Mouse (Mus musculus) forebrain, embryonic 15.5 days (tissue): Measurements from ENCODE around the gene Gch1. TPM values are rescaled to one million over a fixed set of nuclear protein-coding genes. Genes with fewer than 3 reads are reported as not detected.

Experiments
- ATAC-seq: fragments of 200-750 bp; cut with Nextera tagmentation; replicated peaks from 2 replicates; pipeline ENCODE4 v1.8.0; 2017; ENCODE audit warnings: mild to moderate bottlenecking, moderate TSS enrichment, moderate library complexity
- H3K27ac ChIP-seq: fragments of 300-500 bp; sonication (generic); replicated peaks from 2 replicates; pipeline ENCODE4 v1.5.1; 2015; ENCODE audit warnings: mild to moderate bottlenecking, inconsistent platforms
- H3K27me3 ChIP-seq: fragments of 300-500 bp; sonication (generic); 2 replicates; pipeline ENCODE4 v1.6.1; 2015; ENCODE audit warnings: inconsistent platforms
- H3K36me3 ChIP-seq: fragments of 300-500 bp; sonication (generic); 2 replicates; pipeline ENCODE4 v1.6.1; 2015; ENCODE audit warnings: mild to moderate bottlenecking, inconsistent platforms
- H3K4me1 ChIP-seq: fragments of 300-500 bp; sonication (generic); 2 replicates; pipeline ENCODE4 v1.6.1; 2015; ENCODE audit warnings: inconsistent platforms
- H3K4me2 ChIP-seq: fragments of 300-500 bp; sonication (generic); replicated peaks from 2 replicates; pipeline ENCODE4 v1.6.1; 2015; ENCODE audit warnings: mild to moderate bottlenecking, inconsistent platforms
- H3K4me3 ChIP-seq: fragments of 300-500 bp; sonication (generic); 2 replicates; pipeline ENCODE4 v1.5.1; 2015; ENCODE audit warnings: mild to moderate bottlenecking, inconsistent platforms
- H3K9ac ChIP-seq: fragments of 300-500 bp; sonication (generic); replicated peaks from 2 replicates; pipeline ENCODE4 v1.6.1; 2015; ENCODE audit warnings: mild to moderate bottlenecking, inconsistent platforms
- H3K9me3 ChIP-seq: fragments of 300-500 bp; sonication (generic); 2 replicates; pipeline ENCODE4 v1.6.1; 2016; ENCODE audit warnings: inconsistent platforms
- WGBS: fragments of 180-500 bp; shearing (Covaris S2); methylation state at CpG from one replicate; pipeline ENCODE4 v1.1.7; 2015; ENCODE audit warnings: mixed read lengths; 5-methylcytosine and 5-hydroxymethylcytosine counted together
- polyA plus RNA-seq: library from polyadenylated mRNA; unstranded; fragments of >200 nt; fragmentation: Nextera tagmentation; extraction: Ambion mirVana; gene quantifications from 2 replicates; pipeline ENCODE4 v1.2.1, GENCODE M21; 2015

Gene Gch1
- polyA plus RNA-seq, 1 experiment from 2014 or later = 2.3 TPM

GRCm38 (mm10) chr14:47176226-47176625 lies 13.0 kb downstream of the Gch1 start:
- no peak overlapping the region for H3K4me2 ChIP-seq
- H3K9ac ChIP-seq = no peak overlapping the region
- no peaks in the 10 kb centered on the region for H3K9me3 ChIP-seq
- no peak overlapping the region for H3K4me3 ChIP-seq
- ATAC-seq = no peak
- no peaks in the 10 kb centered on the region for H3K27me3 ChIP-seq
- no peak overlapping the region for H3K27ac ChIP-seq
- H3K4me1 ChIP-seq = peaks cover 7% of the 10 kb centered on the region
- WGBS = 96% methylated on average over 5 of the region's 5 CpGs
- H3K36me3 ChIP-seq = no peaks in the 10 kb centered on the region

GRCm38 (mm10) chr14:47175136-47175535 lies 14.1 kb downstream of the Gch1 start:
- WGBS = 78% methylated on average over 5 of the region's 5 CpGs
- no peak for ATAC-seq

GRCm38 (mm10) chr14:47172073-47172472 lies 17.1 kb downstream of the Gch1 start:
- Histone ChIP-seq H3K4me2 (no peak overlapping the region), H3K27ac (no peak overlapping the region), H3K27me3 (no peaks in the 10 kb centered on the region), H3K9ac (no peak overlapping the region), H3K4me1 (no peaks in the 10 kb centered on the region), H3K36me3 (no peaks in the 10 kb centered on the region), H3K4me3 (no peak overlapping the region), H3K9me3 (no peaks in the 10 kb centered on the region)
- no peak for ATAC-seq
- 81% methylated on average over 5 of the region's 5 CpGs for WGBS

More at GRCm38 (mm10) chr14:47175136-47175535, 14.1 kb downstream of the Gch1 start:
- Histone ChIP-seq H3K27me3 (no peaks in the 10 kb centered on the region), H3K9ac (no peak overlapping the region), H3K4me2 (no peak overlapping the region), H3K27ac (no peak overlapping the region), H3K36me3 (no peaks in the 10 kb centered on the region), H3K9me3 (no peaks in the 10 kb centered on the region), H3K4me1 (peaks cover 7% of the 10 kb centered on the region), H3K4me3 (no peak overlapping the region)

- no peak for ATAC-seq
- H3K27ac ChIP-seq = no peak overlapping the region
- no peaks in the 10 kb centered on the region for H3K4me1 ChIP-seq
- no peak overlapping the region for H3K9ac ChIP-seq
- H3K4me2 ChIP-seq = no peak overlapping the region
- 52% methylated on average over 3 of the region's 3 CpGs for WGBS
- H3K4me3 ChIP-seq = no peak overlapping the region
- H3K36me3 ChIP-seq = no peaks in the 10 kb centered on the region
- no peaks in the 10 kb centered on the region for H3K27me3 ChIP-seq
- H3K9me3 ChIP-seq = no peaks in the 10 kb centered on the region
Measured at GRCm38 (mm10) chr14:47170499-47171109, 18.6 kb downstream of the Gch1 start.

- WGBS = 86% methylated on average over 9 of the region's 9 CpGs
- H3K4me1 ChIP-seq = no peaks in the 10 kb centered on the region
- H3K9ac ChIP-seq = no peak overlapping the region
- H3K27ac ChIP-seq = no peak overlapping the region
- no peaks in the 10 kb centered on the region for H3K27me3 ChIP-seq
- no peaks in the 10 kb centered on the region for H3K36me3 ChIP-seq
- H3K9me3 ChIP-seq = no peaks in the 10 kb centered on the region
- H3K4me3 ChIP-seq = no peak overlapping the region
- H3K4me2 ChIP-seq = no peak overlapping the region
- ATAC-seq = no peak
Measured at GRCm38 (mm10) chr14:47169677-47170410, 19.4 kb downstream of the Gch1 start.

GRCm38 (mm10) chr14:47165741-47166140 lies 23.5 kb downstream of the Gch1 start:
- no peak overlapping the region for H3K27ac ChIP-seq
- no peak overlapping the region for H3K4me2 ChIP-seq
- 92% methylated on average over 5 of the region's 5 CpGs for WGBS
- no peak for ATAC-seq
- no peak overlapping the region for H3K9ac ChIP-seq
- no peaks in the 10 kb centered on the region for H3K9me3 ChIP-seq
- no peak overlapping the region for H3K4me3 ChIP-seq
- no peaks in the 10 kb centered on the region for H3K27me3 ChIP-seq
- no peaks in the 10 kb centered on the region for H3K36me3 ChIP-seq
- no peaks in the 10 kb centered on the region for H3K4me1 ChIP-seq

- ATAC-seq = no peak
- no peak overlapping the region for H3K4me3 ChIP-seq
- no peak overlapping the region for H3K9ac ChIP-seq
- H3K4me1 ChIP-seq = no peaks in the 10 kb centered on the region
- H3K4me2 ChIP-seq = no peak overlapping the region
- H3K27ac ChIP-seq = no peak overlapping the region
- H3K36me3 ChIP-seq = no peaks in the 10 kb centered on the region
- no peaks in the 10 kb centered on the region for H3K9me3 ChIP-seq
- WGBS = 92% methylated on average over 5 of the region's 5 CpGs
- H3K27me3 ChIP-seq = no peaks in the 10 kb centered on the region
Measured at GRCm38 (mm10) chr14:47165117-47165516, 24.1 kb downstream of the Gch1 start.

GRCm38 (mm10) chr14:47161921-47162427 lies 27.2 kb downstream of the Gch1 start:
- no peak overlapping the region for H3K27ac ChIP-seq
- no peaks in the 10 kb centered on the region for H3K9me3 ChIP-seq
- WGBS = 51% methylated on average over 4 of the region's 5 CpGs
- H3K9ac ChIP-seq = no peak overlapping the region
- H3K4me1 ChIP-seq = no peaks in the 10 kb centered on the region
- no peaks in the 10 kb centered on the region for H3K27me3 ChIP-seq
- H3K36me3 ChIP-seq = no peaks in the 10 kb centered on the region
- no peak overlapping the region for H3K4me2 ChIP-seq
- H3K4me3 ChIP-seq = no peak overlapping the region
- ATAC-seq = no peak

- Histone ChIP-seq H3K9me3 (no peaks in the 10 kb centered on the region), H3K36me3 (no peaks in the 10 kb centered on the region), H3K4me2 (no peak overlapping the region), H3K4me3 (no peak overlapping the region), H3K4me1 (no peaks in the 10 kb centered on the region), H3K9ac (no peak overlapping the region), H3K27ac (no peak overlapping the region), H3K27me3 (no peaks in the 10 kb centered on the region)
- ATAC-seq = no peak
- WGBS = 80% methylated on average over 2 of the region's 2 CpGs
Measured at GRCm38 (mm10) chr14:47160051-47160640, 29.1 kb downstream of the Gch1 start.

- Histone ChIP-seq H3K9me3 (no peaks in the 10 kb centered on the region), H3K9ac (no peak overlapping the region), H3K27me3 (no peaks in the 10 kb centered on the region), H3K4me2 (no peak overlapping the region), H3K27ac (no peak overlapping the region), H3K36me3 (no peaks in the 10 kb centered on the region), H3K4me3 (no peak overlapping the region), H3K4me1 (no peaks in the 10 kb centered on the region)
- 89% methylated on average over 3 of the region's 3 CpGs for WGBS
- no peak for ATAC-seq
Measured at GRCm38 (mm10) chr14:47154303-47154702, 34.9 kb downstream of the Gch1 start.

- no peak overlapping the region for H3K27ac ChIP-seq
- no peak for ATAC-seq
- H3K36me3 ChIP-seq = no peaks in the 10 kb centered on the region
- 90% methylated on average over 6 of the region's 6 CpGs for WGBS
- H3K4me1 ChIP-seq = no peaks in the 10 kb centered on the region
- no peak overlapping the region for H3K9ac ChIP-seq
- no peak overlapping the region for H3K4me3 ChIP-seq
- no peaks in the 10 kb centered on the region for H3K9me3 ChIP-seq
- no peaks in the 10 kb centered on the region for H3K27me3 ChIP-seq
- no peak overlapping the region for H3K4me2 ChIP-seq
Measured at GRCm38 (mm10) chr14:47151306-47151705, 37.9 kb downstream of the Gch1 start.

GRCm38 (mm10) chr14:47144326-47144725 lies 44.9 kb downstream of the Gch1 start:
- no peaks in the 10 kb centered on the region for H3K36me3 ChIP-seq
- H3K9ac ChIP-seq = no peak overlapping the region
- no peak overlapping the region for H3K4me2 ChIP-seq
- no peak overlapping the region for H3K4me3 ChIP-seq
- no peak for ATAC-seq
- no peaks in the 10 kb centered on the region; the same call in 1 of the 2 replicates for H3K9me3 ChIP-seq
- WGBS = 94% methylated on average over 5 of the region's 5 CpGs
- no peak overlapping the region for H3K27ac ChIP-seq
- no peaks in the 10 kb centered on the region for H3K27me3 ChIP-seq
- H3K4me1 ChIP-seq = no peaks in the 10 kb centered on the region
